Mouse (Mus musculus) cerebellum, adult (tissue): ENCODE data around the gene Cep295.
A peak's percentile ranks its signal among the peaks of the same experiment; 100 is the strongest.
"Not testable (repeated sequence)": the region's sequence is repeated elsewhere in the genome, so short reads cannot be mapped to it uniquely, and the experiment has no call there.

Experiments
- ATAC-seq: cut with Nextera tagmentation; 2 replicates; pipeline ENCODE4 v1.9.2; 2017; ENCODE audit warnings: mild to moderate bottlenecking, moderate library complexity, mixed read lengths; ENCODE audit not compliant: insufficient number of reproducible peaks, low FRiP score, low TSS enrichment

Gene Cep295

GRCm38 (mm10) chr9:15307257-15307656 is 50.3 kb downstream of the Cep295 start:
- ATAC-seq = no peak

GRCm38 (mm10) chr9:15306398-15307119 is 51.0 kb downstream of the Cep295 start, which contains the start of gene 4931406C07Rik:
4931406C07Rik (minus strand) TSS chr9:15306448.
- no peak; the same call in 1 of the 2 replicates for ATAC-seq

GRCm38 (mm10) chr9:15305503-15306397 is 51.8 kb downstream of the Cep295 start, which contains the start of gene Taf1d:
Taf1d (plus strand) TSS chr9:15306214.
- peak; percentile 94 for ATAC-seq

GRCm38 (mm10) chr9:15302881-15303280 is 54.7 kb downstream of the Cep295 start:
- ATAC-seq = no peak

- ATAC-seq = not testable (repeated sequence)
These were observed 55.6 kb downstream of the Cep295 start for GRCm38 (mm10) chr9:15302006-15302405.

GRCm38 (mm10) chr9:15301399-15301798 is 56.2 kb downstream of the Cep295 start:
- ATAC-seq = no peak

GRCm38 (mm10) chr9:15300056-15300455 is 57.5 kb downstream of the Cep295 start:
- ATAC-seq = no peak

- ATAC-seq = no peak
These were observed 59.1 kb downstream of the Cep295 start for GRCm38 (mm10) chr9:15298451-15298850.

- ATAC-seq = no peak
These were observed 60.5 kb downstream of the Cep295 start for GRCm38 (mm10) chr9:15297112-15297511.

- ATAC-seq = no peak
These were observed 68.3 kb downstream of the Cep295 start for GRCm38 (mm10) chr9:15289251-15289650.

- no peak for ATAC-seq
These were observed 69.2 kb downstream of the Cep295 start for GRCm38 (mm10) chr9:15288402-15288801.

GRCm38 (mm10) chr9:15287846-15288245 is 69.7 kb downstream of the Cep295 start:
- no peak for ATAC-seq

- no peak for ATAC-seq
These were observed 72.1 kb downstream of the Cep295 start for GRCm38 (mm10) chr9:15285443-15285842.

- no peak for ATAC-seq
These were observed 77.1 kb downstream of the Cep295 start for GRCm38 (mm10) chr9:15280491-15280879.

- peak; percentile 94 for ATAC-seq
These were observed 77.7 kb downstream of the Cep295 start, which contains the start of gene Med17 for GRCm38 (mm10) chr9:15279649-15280490. Med17 (minus strand) TSS chr9:15279931.

- no peak for ATAC-seq
These were observed 78.4 kb downstream of the Cep295 start for GRCm38 (mm10) chr9:15279139-15279648.

GRCm38 (mm10) chr9:15278343-15278742 is 79.2 kb downstream of the Cep295 start:
- ATAC-seq = no peak

GRCm38 (mm10) chr9:15276855-15277254 is 80.7 kb downstream of the Cep295 start:
- no peak for ATAC-seq

- no peak for ATAC-seq
These were observed 83.6 kb downstream of the Cep295 start for GRCm38 (mm10) chr9:15273981-15274380.
